Mouse (Mus musculus) E14TG2a.4 (cell line): ENCODE measurements around the gene Higd1b.

Source experiments
- CTCF ChIP-seq: conservative IDR thresholded peaks from 2 replicates; pipeline ENCODE4 v1.5.1; 2014; ENCODE audit warnings: low read length
- NANOG ChIP-seq: IDR thresholded peaks from 2 replicates; pipeline ENCODE4 v1.6.1; 2014; ENCODE audit warnings: borderline replicate concordance, low read length, mixed read lengths
- POU5F1 ChIP-seq: IDR thresholded peaks from 2 replicates; pipeline ENCODE4 v1.6.1; 2014; ENCODE audit warnings: low read length, borderline replicate concordance

DNA sequence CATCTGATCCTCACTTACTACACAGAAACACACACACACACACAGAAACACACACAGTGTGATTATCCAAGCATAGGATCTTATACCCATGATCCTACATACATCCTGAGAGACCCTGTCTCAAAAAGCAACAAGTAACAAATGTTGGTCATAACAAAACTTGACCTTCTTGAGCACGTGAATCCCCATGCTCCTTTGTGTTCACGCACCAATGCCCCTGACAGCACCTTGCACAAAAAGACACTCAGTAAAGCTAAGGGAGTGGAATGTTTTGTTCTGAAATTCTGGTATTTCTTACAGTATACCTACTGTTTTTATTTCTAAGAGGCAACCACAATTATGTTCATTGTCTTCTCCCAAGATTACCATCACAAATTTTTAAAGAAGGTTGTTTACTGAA, 43.9 kb downstream of the Higd1b start:
- TF ChIP-seq CTCF (no peak), NANOG (no peak), POU5F1 (no peak)
